Comparison of ENCODE assay signal across 8 mouse cellular contexts in the genomic region with DNA sequence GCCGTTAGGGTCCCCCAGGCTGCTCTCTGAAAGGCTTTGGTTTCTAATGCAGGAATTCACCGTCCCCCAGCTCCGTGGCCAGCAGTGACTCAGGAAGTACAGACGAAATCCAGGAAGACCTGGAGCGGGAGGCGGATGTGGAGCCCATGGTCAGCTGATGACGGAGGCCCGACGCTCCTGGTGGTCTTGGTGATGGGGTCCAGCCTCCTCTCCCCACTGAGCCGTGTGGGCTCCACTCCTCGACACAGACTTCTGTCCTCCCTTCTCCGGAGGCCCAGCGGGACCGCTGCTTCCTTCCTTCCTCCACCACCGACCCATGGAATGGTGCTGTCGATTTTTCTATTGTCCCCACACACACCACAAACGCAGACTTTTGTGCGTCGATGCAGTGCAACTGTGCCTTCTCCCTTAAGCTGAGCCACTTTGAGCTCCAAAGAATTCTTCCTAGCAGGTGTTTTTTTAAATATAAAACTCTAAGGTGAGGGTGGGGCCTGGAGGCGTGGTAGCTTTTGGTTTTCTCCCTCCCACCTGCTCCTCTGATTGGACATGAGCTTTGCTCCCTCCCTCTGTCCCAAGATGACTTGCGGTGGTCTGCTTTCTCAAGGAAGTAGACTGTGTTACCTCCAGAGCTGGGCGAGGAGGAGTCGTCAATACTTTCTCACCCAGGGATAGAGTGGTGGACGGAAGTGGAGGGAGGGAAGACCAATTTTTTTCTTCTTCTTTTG. TPM values are rescaled to one million over a fixed set of nuclear protein-coding genes. Genes with fewer than 3 reads are reported as not detected.
DNase-seq lines count a peak whose midpoint lies in the region; ATAC-seq and TF ChIP-seq lines count a peak whose summit lies in the region.

No protein-coding gene starts in this region.

- ATAC-seq in G1E (ENCODE audit: extremely low read depth, insufficient number of reproducible peaks, low FRiP score, poor library complexity, severe bottlenecking), result peak; percentile 98
- ATAC-seq in limb, embryonic 11.5 days (ENCODE audit: insufficient number of reproducible peaks, low FRiP score, low TSS enrichment, low read depth), result no peak; the same call in 1 of the 2 replicates
- peak; percentile 80 for ATAC-seq in midbrain, embryonic 11.5 days (ENCODE audit: low FRiP score)

- H3K4me3 ChIP-seq in G1E (ENCODE audit: low read depth, low read length), result peak overlapping the region; percentile 75
- H3K4me3 ChIP-seq in embryonic facial prominence, embryonic 10.5 days, result peak overlapping the region; percentile 59
- peak overlapping the region; percentile 35 for H3K4me3 ChIP-seq in limb, embryonic 11.5 days (ENCODE audit: low read depth, low read length)
- H3K4me3 ChIP-seq in midbrain, embryonic 11.5 days (ENCODE audit: low read depth, low read length), result peak overlapping the region; percentile 37

- H3K4me1 ChIP-seq in G1E (ENCODE audit: insufficient read depth, low read depth, low read length), result peaks cover 37% of the 10 kb centered on the region
- H3K4me1 ChIP-seq in embryonic facial prominence, embryonic 10.5 days, result peaks cover 21% of the 10 kb centered on the region
- peaks cover 3% of the 10 kb centered on the region; the same call in 1 of the 2 replicates for H3K4me1 ChIP-seq in limb, embryonic 11.5 days (ENCODE audit: control insufficient read depth, insufficient read depth, low read length)
- H3K4me1 ChIP-seq in midbrain, embryonic 11.5 days (ENCODE audit: control insufficient read depth, insufficient read depth, low read length), result peaks cover 6% of the 10 kb centered on the region

- peak overlapping the region; percentile 52 for H3K4me2 ChIP-seq in limb, embryonic 11.5 days (ENCODE audit: low read depth, severe bottlenecking)
- H3K4me2 ChIP-seq in midbrain, embryonic 11.5 days, result peak overlapping the region; percentile 58

- DNase-seq in G1E (ENCODE audit: low spot score), result peak; percentile 98
- peak; percentile 57 for DNase-seq in embryonic facial prominence, embryonic 10.5 days (ENCODE audit: low spot score)
- DNase-seq in heart, postnatal 36 days, result peak; percentile 36 to 53
- DNase-seq in limb, embryonic 11.5 days (ENCODE audit: low spot score), result peak; percentile 45
- DNase-seq in midbrain, embryonic 11.5 days (ENCODE audit: low spot score, missing footprints), result peak; percentile 92
- DNase-seq in testis, postnatal 14 days (ENCODE audit: low spot score), result peak; percentile 64
- DNase-seq in cerebellum, postnatal 4 days (ENCODE audit: low spot score in 2 of 2), result no peak
- DNase-seq in ovary, postnatal 14 days (ENCODE audit: low spot score), result no peak

- peaks cover 9% of the 10 kb centered on the region for H3K36me3 ChIP-seq in G1E (replicated peaks)
- peaks cover 36% of the 10 kb centered on the region for H3K36me3 ChIP-seq in embryonic facial prominence, embryonic 10.5 days (replicated peaks)
- H3K36me3 ChIP-seq in limb, embryonic 11.5 days (ENCODE audit: control insufficient read depth, insufficient read depth, low read length), result peaks cover 10% of the 10 kb centered on the region
- H3K36me3 ChIP-seq in midbrain, embryonic 11.5 days (ENCODE audit: control insufficient read depth, insufficient read depth, low read length), result peaks cover 11% of the 10 kb centered on the region

- peak overlapping the region; percentile 40 for H3K9ac ChIP-seq in limb, embryonic 11.5 days (ENCODE audit: low read length)
- H3K9ac ChIP-seq in midbrain, embryonic 11.5 days (ENCODE audit: low read length), result peak overlapping the region; percentile 46

- H3K27me3 ChIP-seq in G1E (ENCODE audit: insufficient read depth, low read length), result no peaks in the 10 kb centered on the region
- no peaks in the 10 kb centered on the region for H3K27me3 ChIP-seq in embryonic facial prominence, embryonic 10.5 days (replicated peaks; ENCODE audit: low read depth, poor library complexity, severe bottlenecking)
- no peaks in the 10 kb centered on the region for H3K27me3 ChIP-seq in limb, embryonic 11.5 days (ENCODE audit: control insufficient read depth, insufficient read depth, low read length)
- no peaks in the 10 kb centered on the region for H3K27me3 ChIP-seq in midbrain, embryonic 11.5 days (ENCODE audit: control insufficient read depth, insufficient read depth, low read length)

- no peak for TF ChIP-seq CTCF in G1E (IDR thresholded peaks at IDR 0.05; ENCODE audit: low read depth, low read length)

- H3K9me3 ChIP-seq in G1E (replicated peaks), result peaks cover 19% of the 10 kb centered on the region
- H3K9me3 ChIP-seq in embryonic facial prominence, embryonic 10.5 days, result peaks cover 11% of the 10 kb centered on the region
- H3K9me3 ChIP-seq in limb, embryonic 11.5 days (ENCODE audit: control insufficient read depth, low read length), result no peaks in the 10 kb centered on the region; the same call in 1 of the 2 replicates
- H3K9me3 ChIP-seq in midbrain, embryonic 11.5 days (ENCODE audit: control insufficient read depth, low read length), result peaks cover 6% of the 10 kb centered on the region; the same call in 1 of the 2 replicates

- intact Hi-C loops in heart, postnatal 36 days (cut with DNase I), result no loop called here

- H3K27ac ChIP-seq in embryonic facial prominence, embryonic 10.5 days (replicated peaks), result peak overlapping the region; percentile 78
- no peak overlapping the region; the same call in 1 of the 2 replicates for H3K27ac ChIP-seq in limb, embryonic 11.5 days (replicated peaks; ENCODE audit: low read depth, low read length)
- H3K27ac ChIP-seq in midbrain, embryonic 11.5 days (ENCODE audit: low read depth, low read length), result peak overlapping the region; percentile 8; the same call in 1 of the 2 replicates

- WGBS in embryonic facial prominence, embryonic 10.5 days, result 10% methylated on average over 24 of the region's 24 CpGs
- 11% methylated on average over 24 of the region's 24 CpGs for WGBS in limb, embryonic 11.5 days
- WGBS in midbrain, embryonic 11.5 days, result 7% methylated on average over 24 of the region's 24 CpGs

RNA-seq across cellular contexts. Expression of gene Aldh4a1, which starts 6.2 kb away (rescaled TPM):
- total RNA-seq in G1E (2014; fragmentation: Nextera tagmentation) (17.7 and 22.3 TPM in 2 replicates), G1E (2017) (13.3 and 16.0 TPM in 2 replicates)
- 44.1 and 54.5 TPM in 2 replicates for polyA plus RNA-seq in G1E (2012)
- 24.4 and 25.1 TPM in 2 replicates for polyA plus RNA-seq in embryonic facial prominence, embryonic 10.5 days (2016; fragmentation: Nextera tagmentation; extraction: Ambion mirVana)
- 10 to 100 TPM; 73.7 to 76.3 TPM for total RNA-seq in heart, postnatal 36 days (2021)
- polyA plus RNA-seq in limb, embryonic 11.5 days (2014; fragmentation: Nextera tagmentation; extraction: Ambion mirVana), result 15.4 and 17.0 TPM in 2 replicates
- polyA plus RNA-seq in midbrain, embryonic 11.5 days (2014; fragmentation: Nextera tagmentation; extraction: Ambion mirVana), result 9.9 and 11.2 TPM in 2 replicates

RNA-seq across cellular contexts. Expression of gene Gm21969, which starts 13.5 kb away (rescaled TPM):
- not detected in 2 replicates for total RNA-seq in G1E (2014; fragmentation: Nextera tagmentation)
- total RNA-seq in G1E (2017), result not detected in 2 replicates
- polyA plus RNA-seq in G1E (2012), result 0.02 and 0.04 TPM in 2 replicates
- not detected in 2 replicates for polyA plus RNA-seq in embryonic facial prominence, embryonic 10.5 days (2016; fragmentation: Nextera tagmentation; extraction: Ambion mirVana)
- total RNA-seq in heart, postnatal 36 days (2021), result not detected
- not detected in 2 replicates for polyA plus RNA-seq in limb, embryonic 11.5 days (2014; fragmentation: Nextera tagmentation; extraction: Ambion mirVana)
- polyA plus RNA-seq in midbrain, embryonic 11.5 days (2014; fragmentation: Nextera tagmentation; extraction: Ambion mirVana), result not detected in 2 replicates

RNA-seq across cellular contexts. Expression of gene Tas1r2, which starts 36.9 kb away (rescaled TPM):
- total RNA-seq in G1E (2014; fragmentation: Nextera tagmentation) (not detected in 2 replicates), G1E (2017) (0.12 TPM in 1 of 2 replicates, not detected in the other)
- not detected in 2 replicates for polyA plus RNA-seq in G1E (2012)
- not detected in 2 replicates for polyA plus RNA-seq in embryonic facial prominence, embryonic 10.5 days (2016; fragmentation: Nextera tagmentation; extraction: Ambion mirVana)
- not detected for total RNA-seq in heart, postnatal 36 days (2021)
- polyA plus RNA-seq in limb, embryonic 11.5 days (2014; fragmentation: Nextera tagmentation; extraction: Ambion mirVana), result not detected in 2 replicates
- polyA plus RNA-seq in midbrain, embryonic 11.5 days (2014; fragmentation: Nextera tagmentation; extraction: Ambion mirVana), result not detected in 2 replicates

Comparison
In these comparisons a context has a peak if more than half of its experiments do, and no peak if none do; other contexts are left out.
1. DNase-seq: peak in G1E (single experiment), embryonic facial prominence, embryonic 10.5 days (single experiment), heart, postnatal 36 days (2 of 2), limb, embryonic 11.5 days (single experiment), midbrain, embryonic 11.5 days (single experiment) and testis, postnatal 14 days (single experiment); none in cerebellum, postnatal 4 days (0 of 2) and ovary, postnatal 14 days (single experiment).
2. Peak in every context shown above with its lines, with median percentiles within 50 percentile points of each other: H3K4me3 ChIP-seq.